Mouse (Mus musculus) cerebellum, postnatal 4 days (tissue): ENCODE measurements around the gene Pde4b.

ENCODE experiments used
- DNase-seq, 2 experiments: peaks; one replicate each; pipeline ENCODE4 v3.0.0; 2022; ENCODE audit warnings: low spot score in 2 of 2, mixed read lengths in 1 of 2

Pde4b gene

GRCm38 (mm10) chr4:102177258-102177657 lies 89.9 kb downstream of the Pde4b start:
- no peak for DNase-seq

- DNase-seq, result no peak
Observed at GRCm38 (mm10) chr4:102186888-102187287, 99.5 kb downstream of the Pde4b start.

GRCm38 (mm10) chr4:102197707-102198106 lies 110.4 kb downstream of the Pde4b start:
- DNase-seq, result no peak

GRCm38 (mm10) chr4:102209773-102210172 lies 122.4 kb downstream of the Pde4b start:
- DNase-seq, result no peak

- peak in 1 of 2 experiments; percentile 16 for DNase-seq
Observed at GRCm38 (mm10) chr4:102226700-102227099, 139.4 kb downstream of the Pde4b start.

GRCm38 (mm10) chr4:102228953-102229586 lies 141.7 kb downstream of the Pde4b start:
- DNase-seq, result peak in 1 of 2 experiments; percentile 56

GRCm38 (mm10) chr4:102230898-102231297 lies 143.6 kb downstream of the Pde4b start:
- no peak for DNase-seq

- no peak for DNase-seq
Observed at GRCm38 (mm10) chr4:102233633-102234032, 146.3 kb downstream of the Pde4b start.

- DNase-seq, result no peak
Observed at GRCm38 (mm10) chr4:102235151-102235550, 147.8 kb downstream of the Pde4b start.

- no peak for DNase-seq
Observed at GRCm38 (mm10) chr4:102239102-102239501, 151.8 kb downstream of the Pde4b start.

GRCm38 (mm10) chr4:102239657-102240390 lies 152.5 kb downstream of the Pde4b start:
- peak in 1 of 2 experiments; percentile 14 for DNase-seq

GRCm38 (mm10) chr4:102240754-102241427 lies 153.5 kb downstream of the Pde4b start:
- DNase-seq, result no peak

- DNase-seq, result no peak
Observed at GRCm38 (mm10) chr4:102253994-102254393, 166.7 kb downstream of the Pde4b start.

- peak in 1 of 2 experiments; percentile 36 for DNase-seq
Observed at GRCm38 (mm10) chr4:102254466-102255294, 167.3 kb downstream of the Pde4b start.

GRCm38 (mm10) chr4:102255295-102255670 lies 167.9 kb downstream of the Pde4b start:
- DNase-seq, result no peak

- no peak for DNase-seq
Observed at GRCm38 (mm10) chr4:102256170-102256960, 169.0 kb downstream of the Pde4b start.

- no peak for DNase-seq
Observed at GRCm38 (mm10) chr4:102260216-102260615, 172.9 kb downstream of the Pde4b start.

GRCm38 (mm10) chr4:102272313-102272712 lies 185.0 kb downstream of the Pde4b start:
- no peak for DNase-seq

- DNase-seq, result no peak
Observed at GRCm38 (mm10) chr4:102272749-102273148, 185.4 kb downstream of the Pde4b start.

GRCm38 (mm10) chr4:102275716-102276115 lies 188.4 kb downstream of the Pde4b start:
- DNase-seq, result no peak

- DNase-seq, result no peak
Observed at GRCm38 (mm10) chr4:102278958-102279357, 191.6 kb downstream of the Pde4b start.
